Mouse (Mus musculus) thymus, postnatal 4 days (tissue): ENCODE measurements around the gene Rrp1.

Experiments
- DNase-seq: peaks from one replicate; pipeline ENCODE4 v3.0.0; 2021

Rrp1 gene

GRCm38 (mm10) chr10:78412319-78413151 is at the start of gene Rrp1:
Rrp1 (minus strand) TSS chr10:78413043.
- DNase-seq: peak; percentile 97

- DNase-seq: peak; percentile 60
These were observed 48.9 kb upstream of the Rrp1 start for GRCm38 (mm10) chr10:78461767-78462166.

DNA sequence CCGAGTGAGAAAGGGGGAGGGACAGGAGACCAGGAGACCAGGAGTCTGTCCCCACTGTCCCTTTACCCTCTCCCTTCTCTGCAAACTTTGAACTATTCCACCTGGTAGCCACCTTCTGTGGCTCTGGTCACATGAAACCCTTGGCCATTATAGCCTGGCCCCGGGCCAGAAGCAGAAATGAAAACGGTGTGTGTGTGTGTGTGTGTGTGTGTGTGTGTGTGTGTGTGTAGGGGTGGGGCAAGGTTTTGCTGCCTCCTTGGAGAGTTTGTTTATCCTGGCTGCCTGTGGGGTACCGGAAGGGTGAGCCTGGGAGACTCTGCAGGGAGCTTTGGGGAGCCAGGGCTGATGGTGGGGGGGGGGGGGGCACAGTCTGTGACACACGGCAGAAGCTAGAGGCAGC is 47.6 kb upstream of the Rrp1 start:
- DNase-seq: no peak

DNA sequence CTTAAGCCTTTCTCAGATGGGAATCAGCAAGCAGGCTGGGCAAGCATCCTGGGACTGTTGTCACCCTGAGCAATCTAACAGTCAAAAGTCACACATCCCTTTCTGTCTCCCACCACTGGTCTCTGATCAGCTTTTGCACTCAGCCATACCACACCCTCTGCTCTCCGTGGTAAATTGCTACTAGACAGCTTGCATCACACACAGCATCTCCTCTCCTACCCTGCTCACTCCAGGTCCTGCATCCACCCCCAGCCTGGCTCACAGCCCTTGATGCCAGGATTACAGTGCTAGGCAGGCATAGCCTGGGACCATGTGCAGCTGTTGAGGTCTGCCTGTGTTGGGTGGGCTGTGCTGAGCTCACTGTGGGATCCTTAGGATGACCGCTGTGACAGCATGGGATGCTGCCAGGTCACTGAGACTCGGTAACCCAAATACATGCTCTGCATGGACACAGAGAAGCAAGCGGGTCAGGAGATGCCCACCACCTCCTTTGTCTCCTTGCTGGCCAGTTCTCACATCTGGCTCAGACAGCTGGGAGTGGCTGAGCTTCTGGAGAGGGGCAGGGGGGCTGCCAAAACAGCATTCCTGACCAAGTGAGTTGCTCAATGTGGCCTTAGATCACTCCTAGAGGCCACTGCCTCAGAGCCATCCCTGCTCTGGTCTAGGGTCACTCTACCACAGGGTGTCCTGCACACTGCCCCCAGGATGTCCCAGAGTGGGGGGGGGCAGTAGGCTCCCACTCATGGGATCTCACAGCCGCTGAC is 45.7 kb upstream of the Rrp1 start:
- DNase-seq: no peak

DNA sequence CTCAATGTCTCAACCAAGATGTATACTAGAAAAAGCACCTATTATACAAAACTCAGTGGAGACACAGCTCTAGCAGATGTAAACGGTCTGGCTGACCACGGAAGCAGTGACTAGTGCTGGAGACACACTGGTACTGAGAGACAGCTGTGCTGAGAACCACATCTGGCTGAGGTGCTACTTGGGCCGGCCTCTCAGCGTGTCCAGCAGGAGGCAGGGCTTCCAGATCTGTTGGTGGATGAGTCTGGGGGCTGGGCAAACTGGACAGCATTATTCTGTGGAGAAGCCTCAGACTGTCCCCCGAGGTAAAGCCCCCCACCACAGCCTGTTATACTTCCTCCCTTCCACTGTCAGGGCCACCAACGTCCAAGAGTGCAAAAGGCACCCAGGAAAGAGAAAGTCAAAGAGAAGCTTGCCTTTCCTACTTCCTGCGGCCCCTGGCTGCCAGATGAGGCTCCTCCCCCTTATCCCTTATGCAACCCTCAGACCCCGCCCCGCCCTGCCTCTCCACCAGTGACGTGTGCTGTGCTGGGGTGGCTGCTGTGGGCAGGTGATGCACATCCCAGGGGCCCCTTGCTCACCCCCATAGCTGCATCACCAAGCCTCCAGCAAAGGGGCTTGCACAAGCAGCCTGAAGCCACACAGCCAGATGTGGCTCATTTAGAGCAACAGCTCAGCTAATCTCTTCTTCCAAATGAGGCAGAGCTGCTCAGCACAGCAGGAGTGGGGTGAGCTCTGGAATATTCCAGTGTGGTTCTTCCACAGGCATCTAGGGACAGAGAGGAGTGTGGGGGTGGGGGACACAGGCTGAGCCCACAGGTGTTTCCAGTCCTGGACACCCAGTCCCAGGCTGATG is 44.9 kb upstream of the Rrp1 start:
- peak; percentile 94 for DNase-seq

GRCm38 (mm10) chr10:78456696-78457095 is 43.9 kb upstream of the Rrp1 start:
- DNase-seq: no peak

DNA sequence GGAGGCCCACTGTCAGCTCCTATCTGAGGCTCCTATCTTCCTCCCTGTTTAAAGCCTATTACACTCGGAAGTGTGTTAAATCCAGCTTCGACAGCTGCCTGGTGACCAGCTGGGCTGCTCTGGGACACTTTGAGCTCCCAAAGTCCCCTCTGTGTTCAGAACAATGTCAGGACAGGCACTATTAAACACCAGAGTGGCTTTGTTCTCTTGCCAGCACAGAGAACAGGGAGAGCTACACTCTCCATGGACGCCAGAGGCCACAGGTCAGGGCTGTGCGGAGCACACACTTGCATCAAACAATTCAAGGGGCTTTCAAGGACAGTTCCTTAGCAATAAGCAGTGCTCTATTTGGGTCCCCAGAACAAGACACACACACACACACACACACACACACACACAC is 39.8 kb upstream of the Rrp1 start:
- no peak for DNase-seq

- no peak for DNase-seq
These were observed 37.9 kb upstream of the Rrp1 start for GRCm38 (mm10) chr10:78450761-78451160.

DNA sequence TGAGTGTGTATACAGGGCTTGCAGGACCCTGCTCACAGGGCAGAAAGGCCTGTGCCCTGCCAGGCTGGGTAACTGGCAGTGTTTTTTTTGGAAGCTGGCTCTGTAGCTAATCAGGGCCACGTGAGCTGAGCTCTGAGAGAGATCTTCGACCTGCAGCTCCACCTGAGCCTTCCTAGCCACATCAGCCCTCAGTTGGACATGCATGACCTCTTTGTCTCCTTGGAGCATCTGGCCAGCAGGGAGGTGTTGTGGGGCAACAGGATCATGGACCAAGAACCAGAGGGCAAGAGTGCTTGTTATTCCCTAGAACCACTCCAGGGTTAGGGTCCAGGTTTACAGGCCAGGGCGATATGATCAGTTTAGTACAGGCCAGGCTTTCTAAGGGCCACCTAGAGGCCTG is 34.6 kb upstream of the Rrp1 start:
- DNase-seq: no peak

GRCm38 (mm10) chr10:78446195-78446594 is 33.4 kb upstream of the Rrp1 start:
- DNase-seq: no peak

- no peak for DNase-seq
These were observed 29.4 kb upstream of the Rrp1 start for GRCm38 (mm10) chr10:78442292-78442691.

- DNase-seq: no peak
These were observed 28.8 kb upstream of the Rrp1 start for GRCm38 (mm10) chr10:78441606-78442005.

DNA sequence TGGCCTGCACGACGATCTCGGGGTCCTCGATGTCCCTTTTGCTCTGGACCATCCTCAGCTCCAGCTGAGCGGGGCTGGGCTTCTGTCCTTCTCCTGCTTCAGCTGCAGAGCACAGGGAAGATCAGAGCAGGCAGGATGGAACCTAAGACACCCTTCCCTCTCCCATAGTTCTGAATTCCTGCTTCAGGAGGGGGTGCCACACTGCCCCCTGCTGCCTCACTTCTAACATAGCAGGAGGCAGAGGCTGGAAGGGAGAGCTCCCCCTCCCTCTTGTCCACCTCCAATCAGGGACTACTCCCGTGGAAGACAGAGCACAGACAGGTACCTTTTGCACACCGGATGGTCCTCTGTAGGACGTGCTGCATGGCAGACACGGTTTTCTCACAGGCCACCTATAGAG is 28.0 kb upstream of the Rrp1 start:
- DNase-seq: peak; percentile 65

- DNase-seq: no peak
These were observed 27.1 kb upstream of the Rrp1 start for GRCm38 (mm10) chr10:78439990-78440389.

- DNase-seq: peak; percentile 79
These were observed 26.7 kb upstream of the Rrp1 start for GRCm38 (mm10) chr10:78439550-78439949.

DNA sequence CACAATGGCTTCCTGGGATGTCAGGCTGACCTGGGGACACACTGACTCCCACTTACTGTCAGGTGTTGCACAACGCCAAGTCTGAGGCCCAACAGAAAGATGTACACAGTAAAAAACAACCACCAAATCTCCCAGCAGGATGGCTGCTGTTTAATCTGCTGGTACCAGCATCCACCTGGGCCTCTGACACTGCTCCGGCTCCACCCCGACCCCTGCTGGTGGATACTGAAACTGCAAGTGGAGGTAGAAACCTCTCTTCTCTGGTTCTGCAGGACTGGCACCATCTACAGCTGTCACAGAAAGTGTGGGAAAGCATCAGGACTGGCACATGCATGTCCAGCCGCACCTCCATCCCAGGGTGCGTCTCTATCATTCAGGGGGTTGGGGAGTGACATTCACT is 25.3 kb upstream of the Rrp1 start:
- DNase-seq: peak; percentile 97

DNA sequence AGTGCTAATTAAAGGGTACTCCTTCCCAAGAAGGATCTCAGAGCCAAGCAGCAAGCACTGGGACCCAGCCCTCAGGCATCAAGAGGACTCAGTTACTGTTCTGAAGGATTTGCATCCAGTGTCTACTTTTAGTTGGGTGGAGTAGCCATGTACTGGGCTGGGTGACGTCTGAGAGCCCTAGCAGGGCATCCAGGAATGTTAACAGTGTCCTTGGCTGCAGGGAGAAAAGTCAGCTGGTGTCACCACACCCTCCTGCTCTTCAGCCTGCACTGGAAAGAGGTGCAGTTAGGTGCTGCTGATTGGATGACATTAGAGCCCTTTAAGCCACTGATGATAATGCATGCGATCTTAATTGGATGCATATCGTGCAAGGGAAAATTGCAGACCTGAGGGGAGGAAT is 20.0 kb upstream of the Rrp1 start:
- DNase-seq: no peak

GRCm38 (mm10) chr10:78429776-78430175 is 16.9 kb upstream of the Rrp1 start:
- DNase-seq: no peak

DNA sequence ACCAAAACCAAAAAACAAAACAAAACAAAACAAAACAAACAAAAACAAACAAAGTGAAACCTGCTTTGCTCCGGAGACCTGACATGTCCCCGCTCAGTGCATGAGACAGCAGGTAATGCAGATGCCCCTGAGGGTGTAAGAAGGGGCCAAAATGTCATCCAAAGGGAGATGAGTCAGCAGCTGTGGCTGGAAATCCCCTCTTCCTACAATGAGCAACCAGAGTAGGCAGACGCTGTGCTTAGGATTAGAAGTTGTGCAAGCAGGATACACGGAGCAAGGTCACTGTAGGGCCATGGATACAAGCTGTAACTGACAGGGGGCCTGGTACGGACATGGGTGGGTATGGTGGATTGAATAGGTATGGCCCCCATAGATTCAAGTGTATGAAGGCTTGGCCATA is 16.3 kb upstream of the Rrp1 start:
- DNase-seq: no peak

GRCm38 (mm10) chr10:78428070-78428469 is 15.2 kb upstream of the Rrp1 start:
- DNase-seq: no peak

DNA sequence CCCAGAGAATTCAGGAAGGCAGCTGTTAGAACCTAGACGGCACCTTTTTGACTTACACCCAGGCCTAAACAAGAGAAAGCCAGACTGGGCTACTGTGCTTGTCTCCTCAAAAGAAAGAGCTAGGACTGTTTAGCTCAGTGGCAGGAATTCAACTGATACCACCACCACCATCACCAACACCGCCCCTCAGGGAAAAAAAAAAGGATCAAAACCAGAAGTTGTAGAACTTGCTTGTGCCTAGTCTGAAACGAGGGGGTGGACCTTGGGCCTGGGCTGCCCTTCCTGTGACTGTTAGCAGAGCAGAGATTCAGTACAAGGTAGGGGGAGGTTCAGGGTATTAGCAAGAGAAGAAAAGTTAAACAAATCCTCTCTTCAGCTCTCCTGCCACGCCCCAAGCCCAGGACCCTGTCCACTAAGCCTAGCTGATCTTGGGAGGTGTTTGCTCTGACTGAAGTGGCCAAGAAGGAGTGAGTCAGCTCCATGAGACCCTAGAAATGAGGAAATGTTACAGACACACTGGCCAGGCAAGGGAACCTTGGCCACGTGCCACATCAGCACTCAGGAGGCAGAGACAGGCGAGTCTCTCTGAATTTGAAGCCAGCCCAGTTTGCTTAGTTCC is 13.4 kb upstream of the Rrp1 start:
- DNase-seq: no peak

GRCm38 (mm10) chr10:78425181-78426041 is 12.6 kb upstream of the Rrp1 start, which contains the start of gene Cstb:
Cstb (plus strand) TSS chr10:78425669.
- peak; percentile 95 for DNase-seq
